Mouse (Mus musculus): ENCODE data around the gene Mov10.

DNA sequence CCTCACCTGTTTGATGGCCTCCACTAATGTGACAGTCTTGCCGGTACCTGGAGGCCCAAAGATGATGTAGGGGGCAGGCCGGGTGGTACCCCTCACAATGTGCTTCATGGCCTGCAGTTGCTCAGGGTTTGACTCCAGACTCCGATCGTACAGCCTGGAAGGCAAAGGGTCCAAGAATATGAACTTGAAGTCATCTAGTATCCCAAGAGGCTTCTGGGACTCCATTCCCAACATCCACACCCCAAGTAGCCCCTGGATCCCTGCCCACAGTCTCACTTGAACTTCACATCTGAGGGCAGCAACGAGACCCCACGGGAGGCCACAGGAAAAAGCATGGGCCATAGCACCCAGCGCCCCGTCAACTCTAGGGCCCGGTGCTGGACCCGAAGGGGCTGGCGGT is 17.7 kb downstream of the Mov10 start:
- TF ChIP-seq CTCF (IDR thresholded peaks at IDR 0.05; ENCODE audit: low read depth, low read length) (no peak), GATA1 (IDR thresholded peaks at IDR 0.05; ENCODE audit: borderline replicate concordance, low read length) (no peak), TAL1 (conservative IDR thresholded peaks at IDR 0.05; ENCODE audit: low read depth, low read length) (no peak), GATA2 (IDR thresholded peaks at IDR 0.05; ENCODE audit: borderline replicate concordance, low read depth, low read length) (no peak)
